Mouse (Mus musculus) forebrain, embryonic 11.5 days (tissue): ENCODE measurements around the gene Lyrm4. TPM values are rescaled to one million over a fixed set of nuclear protein-coding genes. Genes with fewer than 3 reads are reported as not detected.
A peak's percentile ranks its signal among the peaks of the same experiment; 100 is the strongest.

Source experiments
- ATAC-seq: fragments of 200-750 bp; cut with Nextera tagmentation; replicated peaks from 2 replicates; pipeline ENCODE4 v1.8.0; 2017; ENCODE audit warnings: moderate TSS enrichment; ENCODE audit not compliant: low FRiP score
- DNase-seq: peaks from one replicate; pipeline ENCODE4 v3.0.0-alpha.2; 2017; ENCODE audit warnings: low spot score
- H3K27ac ChIP-seq: fragments of 300-500 bp; sonication (generic); 2 replicates; pipeline ENCODE4 v1.5.1; 2014; ENCODE audit warnings: low read depth, low read length
- H3K27me3 ChIP-seq: fragments of 300-500 bp; sonication (generic); 2 replicates; pipeline ENCODE4 v1.6.1; 2014; ENCODE audit warnings: mild to moderate bottlenecking, low read length, mixed read lengths; ENCODE audit not compliant: control insufficient read depth, insufficient read depth
- H3K36me3 ChIP-seq: fragments of 300-500 bp; sonication (generic); 2 replicates; pipeline ENCODE4 v1.6.1; 2014; ENCODE audit warnings: mild to moderate bottlenecking, low read length, moderate library complexity, mixed read lengths; ENCODE audit not compliant: control insufficient read depth, insufficient read depth
- H3K4me1 ChIP-seq: fragments of 300-500 bp; sonication (generic); replicated peaks from 2 replicates; pipeline ENCODE4 v1.6.1; 2014; ENCODE audit warnings: low read length, mixed read lengths; ENCODE audit not compliant: control insufficient read depth, insufficient read depth
- H3K4me2 ChIP-seq: fragments of 300-500 bp; sonication (generic); 2 replicates; pipeline ENCODE4 v1.6.1; 2014; ENCODE audit warnings: low read depth, mild to moderate bottlenecking, low read length, moderate library complexity, mixed read lengths; ENCODE audit not compliant: severe bottlenecking
- H3K4me3 ChIP-seq: fragments of 300-500 bp; sonication (generic); 2 replicates; pipeline ENCODE4 v1.5.1; 2014; ENCODE audit warnings: low read depth, low read length
- H3K9ac ChIP-seq: fragments of 300-500 bp; sonication (generic); 2 replicates; pipeline ENCODE4 v1.6.1; 2014; ENCODE audit warnings: low read length
- H3K9me3 ChIP-seq: fragments of 300-500 bp; sonication (generic); 2 replicates; pipeline ENCODE4 v1.6.1; 2016; ENCODE audit warnings: low read length, mixed read lengths; ENCODE audit not compliant: control insufficient read depth
- WGBS: fragments of 180-500 bp; shearing (Covaris S2); extraction: QIAGEN DNeasy Blood & Tissue Kit; methylation state at CpG from one replicate; pipeline ENCODE4 v1.1.7; 2014; 5-methylcytosine and 5-hydroxymethylcytosine counted together
- polyA plus RNA-seq: library from polyadenylated mRNA; unstranded; fragments of >200 nt; fragmentation: Nextera tagmentation; extraction: Ambion mirVana; gene quantifications from 2 replicates; pipeline ENCODE4 v1.2.1, GENCODE M21; 2014

Lyrm4 gene
- polyA plus RNA-seq, 1 experiment from 2014 or later: 25.8 TPM

DNA sequence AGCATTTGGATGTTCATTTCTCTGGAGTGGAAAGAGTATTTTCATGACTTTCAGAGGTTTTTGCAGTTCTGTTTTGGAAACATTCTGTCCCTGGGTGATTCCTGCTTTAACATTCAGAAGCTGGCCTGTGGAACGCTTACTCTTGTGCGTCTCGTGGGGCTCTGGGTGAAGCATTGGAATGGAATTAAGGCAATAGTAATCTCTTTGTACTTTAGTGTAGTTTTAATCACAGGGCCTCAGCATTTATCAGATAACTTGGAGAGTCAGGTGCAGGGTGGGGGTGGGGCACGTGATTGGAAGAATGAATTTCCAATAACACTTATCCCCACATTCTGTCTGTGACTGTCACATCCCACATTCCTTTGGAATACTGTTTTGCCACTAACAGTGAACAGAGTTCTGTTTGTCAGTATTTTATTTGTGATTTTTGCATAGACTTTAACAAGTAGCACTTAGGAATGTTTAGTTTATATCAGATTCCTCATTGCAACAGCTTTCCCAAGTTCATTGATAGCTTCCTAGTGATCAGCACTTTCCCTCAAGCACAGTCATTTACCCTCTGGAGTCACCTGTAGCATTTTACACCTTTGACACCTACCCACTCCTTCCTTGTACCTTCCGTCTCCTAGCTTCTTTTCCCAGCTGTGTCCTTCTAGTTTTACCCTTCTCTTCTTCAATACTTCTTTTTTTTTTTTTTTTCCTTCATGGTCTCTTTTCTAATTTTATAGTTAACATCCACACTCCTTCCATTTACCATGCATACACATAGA lies 23.1 kb upstream of the Lyrm4 start:
- WGBS: 78% methylated on average over 5 of the region's 5 CpGs
- H3K4me1 ChIP-seq: no peaks in the 10 kb centered on the region
- DNase-seq (no peak), ATAC-seq (no peak)
- H3K4me3 ChIP-seq: no peak overlapping the region
- no peaks in the 10 kb centered on the region for H3K36me3 ChIP-seq
- no peak overlapping the region for H3K9ac ChIP-seq
- H3K27me3 ChIP-seq: no peaks in the 10 kb centered on the region
- H3K9me3 ChIP-seq: no peaks in the 10 kb centered on the region
- no peak overlapping the region for H3K27ac ChIP-seq
- no peak overlapping the region for H3K4me2 ChIP-seq

DNA sequence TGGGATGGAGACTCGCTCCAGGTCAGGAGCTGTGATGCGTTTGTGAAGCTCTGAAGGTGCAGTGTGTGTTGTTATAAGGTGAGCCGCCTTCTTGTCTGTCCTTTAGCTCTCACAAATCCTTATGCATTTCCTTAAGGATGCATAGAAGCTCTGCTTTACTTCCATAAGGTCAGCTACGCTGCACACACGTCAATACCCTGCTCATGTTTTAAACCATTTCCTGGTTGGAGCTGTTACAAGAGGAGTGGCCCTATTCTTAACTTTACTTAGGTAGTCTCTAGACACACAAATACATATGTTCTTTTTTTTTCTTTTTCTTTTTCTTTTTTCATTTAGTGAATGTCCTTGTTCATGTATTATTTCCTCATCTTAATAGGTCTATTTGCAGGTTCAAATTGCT lies 22.4 kb upstream of the Lyrm4 start:
- no peaks in the 10 kb centered on the region for H3K4me1 ChIP-seq
- H3K9me3 ChIP-seq: no peaks in the 10 kb centered on the region

DNA sequence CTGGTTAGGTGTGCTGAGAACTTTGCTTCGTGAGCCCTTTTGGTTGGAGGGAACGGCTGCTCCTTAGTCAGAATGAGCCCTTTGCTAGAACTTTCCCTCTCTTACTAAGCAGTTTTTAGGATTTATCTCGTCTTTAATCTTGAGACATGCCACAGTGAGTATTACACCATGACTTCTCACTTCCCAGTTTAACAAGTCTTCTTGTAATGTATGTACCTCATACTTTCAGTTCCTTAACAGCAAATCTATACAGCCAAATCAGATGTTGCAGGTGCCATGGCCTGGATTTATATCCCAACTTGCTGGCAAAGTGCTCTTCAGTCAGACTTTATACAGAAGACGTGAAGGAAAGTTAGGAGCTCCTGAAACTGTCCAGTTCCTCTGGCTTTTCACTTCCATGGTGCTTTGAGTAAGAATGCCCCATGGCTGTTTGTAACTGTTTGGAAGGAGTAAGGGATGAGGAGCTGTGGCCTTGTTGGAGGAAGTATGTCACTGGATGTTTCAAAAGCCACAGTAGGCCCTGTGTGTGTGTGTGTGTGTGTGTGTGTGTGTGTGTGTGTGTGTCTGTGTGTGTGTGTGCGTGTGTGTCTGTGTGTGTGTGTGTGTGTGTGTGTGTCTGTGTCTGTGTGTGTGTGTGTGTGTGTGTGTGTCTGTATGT lies 14.8 kb upstream of the Lyrm4 start:
- Histone ChIP-seq H3K4me2 (no peak overlapping the region), H3K9ac (no peak overlapping the region), H3K9me3 (no peaks in the 10 kb centered on the region), H3K27ac (no peak overlapping the region), H3K27me3 (no peaks in the 10 kb centered on the region), H3K4me3 (no peak overlapping the region), H3K4me1 (no peaks in the 10 kb centered on the region), H3K36me3 (no peaks in the 10 kb centered on the region)
- 87% methylated on average over 5 of the region's 5 CpGs for WGBS
- no peak for DNase-seq
- no peak for ATAC-seq

More for the DNA sequence above, 22.4 kb upstream of the Lyrm4 start:
- H3K4me3 ChIP-seq: no peak overlapping the region
- no peaks in the 10 kb centered on the region for H3K27me3 ChIP-seq
- H3K27ac ChIP-seq: no peak overlapping the region
- ATAC-seq (no peak), DNase-seq (no peak)
- no peaks in the 10 kb centered on the region for H3K36me3 ChIP-seq
- no peak overlapping the region for H3K9ac ChIP-seq
- H3K4me2 ChIP-seq: no peak overlapping the region
- 92% methylated on average over 5 of the region's 5 CpGs for WGBS

DNA sequence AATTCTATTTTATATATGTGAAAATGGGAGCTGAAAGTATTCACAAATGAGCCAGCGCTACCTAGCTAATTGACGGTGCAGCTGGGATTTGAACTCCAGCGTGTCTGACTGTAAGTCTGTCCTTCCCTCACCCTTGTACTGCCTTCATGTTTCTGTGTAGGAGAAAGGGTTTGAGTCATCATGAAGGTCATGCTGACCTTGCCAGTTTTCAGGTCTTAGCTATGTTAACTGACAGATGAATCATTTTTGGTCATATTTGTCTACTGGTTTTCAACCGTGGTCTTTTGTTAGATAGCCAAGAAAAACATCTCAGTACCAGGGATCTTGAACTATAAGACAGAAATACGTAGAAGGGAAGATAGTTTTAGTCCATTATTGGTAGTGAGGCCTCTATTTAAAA lies 14.1 kb upstream of the Lyrm4 start:
- Histone ChIP-seq H3K9ac (no peak overlapping the region), H3K27me3 (no peaks in the 10 kb centered on the region), H3K27ac (no peak overlapping the region), H3K36me3 (no peaks in the 10 kb centered on the region), H3K4me3 (no peak overlapping the region), H3K4me2 (no peak overlapping the region), H3K4me1 (no peaks in the 10 kb centered on the region), H3K9me3 (no peaks in the 10 kb centered on the region)
- DNase-seq (no peak), ATAC-seq (no peak)
- WGBS: 93% methylated on average over 5 of the region's 5 CpGs

DNA sequence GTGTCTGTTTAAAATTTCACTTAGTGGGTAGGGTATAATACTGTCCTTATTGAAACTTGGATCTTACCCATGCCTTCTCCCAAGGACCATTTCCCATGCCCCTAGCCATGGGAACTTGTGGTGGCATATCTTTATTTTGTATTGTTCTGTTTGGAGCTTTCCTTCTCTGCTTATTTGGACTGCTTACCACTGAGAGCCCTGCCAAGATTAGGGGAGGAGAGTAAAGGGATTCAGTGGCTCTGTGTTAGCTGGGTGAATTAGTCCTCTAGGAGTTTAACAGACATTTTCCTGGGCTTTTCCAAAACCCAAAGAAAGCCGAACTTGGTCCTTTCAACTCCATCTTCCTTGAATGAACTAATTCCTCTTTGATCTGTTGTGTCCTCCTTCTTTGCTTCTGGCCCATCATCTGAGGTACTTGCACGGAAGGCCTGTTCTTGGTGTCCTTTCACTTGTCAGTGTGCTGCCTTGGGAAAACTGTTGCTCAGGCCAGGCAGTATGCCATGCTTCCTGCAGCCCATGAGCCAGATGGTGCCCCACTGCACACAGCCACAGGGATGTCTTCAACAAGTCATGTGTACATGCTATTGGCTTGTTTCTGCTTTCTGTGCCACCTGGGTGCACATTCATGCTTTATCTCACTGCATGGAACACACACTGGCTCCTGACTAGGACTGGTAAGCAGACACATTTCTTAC lies 12.2 kb upstream of the Lyrm4 start:
- Histone ChIP-seq H3K4me3 (no peak overlapping the region), H3K4me1 (no peaks in the 10 kb centered on the region), H3K9ac (no peak overlapping the region), H3K27me3 (no peaks in the 10 kb centered on the region), H3K9me3 (no peaks in the 10 kb centered on the region), H3K36me3 (no peaks in the 10 kb centered on the region), H3K4me2 (no peak overlapping the region), H3K27ac (no peak overlapping the region)
- 83% methylated on average over 2 of the region's 2 CpGs for WGBS
- ATAC-seq (no peak), DNase-seq (no peak)

DNA sequence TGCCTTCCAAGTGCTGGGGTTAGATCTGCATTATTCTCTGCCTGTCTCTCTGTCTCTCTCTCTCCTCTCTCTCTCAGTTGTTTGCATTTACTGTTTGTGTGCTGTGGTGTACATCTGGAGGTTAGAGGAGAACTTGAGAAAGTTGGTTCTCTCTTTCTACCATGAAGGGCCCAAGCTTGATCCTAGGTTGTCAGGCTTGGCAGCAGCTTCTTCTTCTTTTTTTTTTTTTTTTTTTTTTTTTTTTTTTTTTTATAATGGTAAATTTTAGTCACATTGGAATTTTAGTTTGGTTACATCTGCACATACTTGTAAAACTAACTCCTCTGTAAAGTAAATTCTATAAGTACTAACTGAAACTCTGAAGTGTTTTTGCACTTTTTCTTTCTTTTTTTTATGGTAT lies 3.3 kb upstream of the Lyrm4 start:
- DNase-seq (no peak), ATAC-seq (no peak)
- no peak overlapping the region for H3K4me2 ChIP-seq
- H3K27ac ChIP-seq: no peak overlapping the region
- H3K9ac ChIP-seq: no peak overlapping the region
- no peak overlapping the region for H3K4me3 ChIP-seq
- H3K36me3 ChIP-seq: no peaks in the 10 kb centered on the region
- no peaks in the 10 kb centered on the region for H3K9me3 ChIP-seq
- no peaks in the 10 kb centered on the region for H3K27me3 ChIP-seq
- H3K4me1 ChIP-seq: no peaks in the 10 kb centered on the region

DNA sequence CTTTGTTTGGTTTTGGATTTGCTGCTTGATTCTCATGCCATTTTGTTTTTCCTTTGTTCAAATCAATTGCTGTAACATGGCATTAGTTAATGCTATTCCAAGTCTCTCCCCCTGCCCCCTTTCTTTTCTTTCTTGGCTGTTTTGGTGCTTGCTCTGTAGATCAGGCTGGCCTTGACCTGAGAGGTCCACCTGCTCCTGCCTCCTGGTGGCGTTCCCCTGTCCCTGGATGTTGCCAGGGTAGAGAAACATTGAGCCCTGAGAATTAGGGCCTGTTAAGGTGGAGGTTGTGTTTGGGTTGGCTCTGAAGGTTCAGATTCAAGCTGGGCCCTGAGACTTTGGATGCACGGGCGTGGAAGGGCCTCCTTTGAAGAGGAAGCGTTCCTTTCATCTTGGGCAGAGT lies 2.4 kb upstream of the Lyrm4 start:
- WGBS: 74% methylated on average over 4 of the region's 4 CpGs
- H3K9me3 ChIP-seq: no peaks in the 10 kb centered on the region
- no peaks in the 10 kb centered on the region for H3K36me3 ChIP-seq
- H3K27me3 ChIP-seq: no peaks in the 10 kb centered on the region
- H3K4me2 ChIP-seq: no peak overlapping the region
- H3K4me1 ChIP-seq: no peaks in the 10 kb centered on the region
- no peak for DNase-seq
- H3K27ac ChIP-seq: no peak overlapping the region
- ATAC-seq: no peak
- H3K4me3 ChIP-seq: no peak overlapping the region
- H3K9ac ChIP-seq: no peak overlapping the region

DNA sequence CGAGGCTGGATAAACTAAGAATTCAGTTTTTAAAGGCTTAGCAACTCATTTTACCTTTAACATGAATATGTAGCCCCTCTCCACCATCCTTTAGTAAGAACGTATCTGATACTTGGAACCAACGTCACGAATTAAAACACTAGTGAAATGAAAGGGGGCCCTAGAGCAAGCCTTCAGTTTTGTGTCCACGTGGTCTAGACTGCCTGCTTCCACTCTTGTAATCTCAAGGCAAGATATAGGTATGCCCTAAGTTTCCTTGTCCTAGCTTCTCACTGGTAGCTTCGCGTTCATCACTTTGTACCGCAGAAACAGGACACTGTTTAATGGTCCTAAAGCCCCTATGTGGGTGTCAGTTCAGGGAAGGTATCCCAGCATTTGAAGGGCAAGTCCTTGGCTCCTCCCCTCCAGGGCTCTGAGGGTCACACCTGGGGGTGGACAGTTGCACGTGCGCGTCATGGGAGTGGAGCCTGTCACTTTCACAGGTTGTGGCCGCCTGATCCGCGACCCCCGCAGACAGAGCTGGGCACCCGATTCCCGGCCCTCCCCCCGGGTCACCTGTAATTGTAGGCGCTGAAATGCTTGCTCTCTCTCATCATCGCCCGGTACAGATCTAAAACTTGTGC lies 695 bp downstream of the Lyrm4 start:
- H3K27me3 ChIP-seq: no peaks in the 10 kb centered on the region
- WGBS: 7% methylated on average over 21 of the region's 21 CpGs
- no peaks in the 10 kb centered on the region for H3K4me1 ChIP-seq
- H3K4me3 ChIP-seq: peak overlapping the region; percentile 66
- H3K27ac ChIP-seq: peak overlapping the region; percentile 93; the same call in 1 of the 2 replicates
- no peaks in the 10 kb centered on the region for H3K9me3 ChIP-seq
- DNase-seq (peak; percentile 65), ATAC-seq (peak; percentile 40)
- H3K4me2 ChIP-seq: peak overlapping the region; percentile 81
- H3K36me3 ChIP-seq: no peaks in the 10 kb centered on the region
- H3K9ac ChIP-seq: peak overlapping the region; percentile 73
